Mouse (Mus musculus): ENCODE measurements around the gene Rps19.

GRCm38 (mm10) chr7:24896269-24896668 is 12.1 kb downstream of the Rps19 start:
- TF ChIP-seq CTCF (IDR thresholded peaks at IDR 0.05; ENCODE audit: borderline replicate concordance, control insufficient read depth, extremely low read depth, insufficient read depth, low read length, poor library complexity) (no peak), POLR2A (IDR thresholded peaks at IDR 0.05; ENCODE audit: control insufficient read depth, extremely low read depth, insufficient read depth, low read length, poor library complexity) (no peak)

All from thymus, adult 2 months (tissue).